Mouse (Mus musculus) myocyte (in vitro differentiated cells): ENCODE measurements around the gene Bpifb2. TPM values are rescaled to one million over a fixed set of nuclear protein-coding genes. Genes with fewer than 3 reads are reported as not detected.

ENCODE experiments used
- H3K27me3 ChIP-seq: one replicate; pipeline ENCODE4 v1.6.1; 2011; ENCODE audit not compliant: control insufficient read depth, insufficient read depth, insufficient read length
- H3K36me3 ChIP-seq: one replicate; pipeline ENCODE4 v1.6.1; 2011; ENCODE audit not compliant: control insufficient read depth, insufficient read depth
- H3K4me2 ChIP-seq: one replicate; pipeline ENCODE4 v1.6.1; 2011; ENCODE audit warnings: low read depth, control low read depth
- H3K4me3 ChIP-seq: one replicate; pipeline ENCODE4 v1.5.1; 2011; ENCODE audit warnings: mild to moderate bottlenecking, control low read depth, moderate library complexity
- H3K79me2 ChIP-seq: one replicate; pipeline ENCODE4 v1.6.1; 2011; ENCODE audit not compliant: control insufficient read depth, insufficient read depth
- H3ac ChIP-seq: one replicate; pipeline ENCODE4 v1.6.1; 2011; ENCODE audit not compliant: control insufficient read depth, insufficient read length
- CEBPB ChIP-seq: IDR thresholded peaks from 2 replicates; pipeline ENCODE4 v1.6.1; 2011; ENCODE audit warnings: mild to moderate bottlenecking, moderate library complexity; ENCODE audit not compliant: poor library complexity, insufficient read depth, severe bottlenecking
- E2F4 ChIP-seq: IDR thresholded peaks from one replicate; pipeline ENCODE4 v1.6.1; 2011; ENCODE audit warnings: mild to moderate bottlenecking, control low read depth, moderate library complexity; ENCODE audit not compliant: insufficient read depth
- MAX ChIP-seq: IDR thresholded peaks from one replicate; pipeline ENCODE4 v1.6.1; 2011; ENCODE audit warnings: low read depth, mild to moderate bottlenecking, control low read depth
- MYOD1 ChIP-seq, 3 experiments: IDR thresholded peaks; one replicate each; pipeline ENCODE4 v1.6.1; 2011; ENCODE audit warnings: control low read depth in 2 of 3, low read depth in 2 of 3, mild to moderate bottlenecking in 2 of 3, moderate library complexity in 1 of 3; ENCODE audit not compliant: insufficient read length in 2 of 3, control insufficient read depth in 1 of 3
- MYOG ChIP-seq, 3 experiments: IDR thresholded peaks; one replicate each; pipeline ENCODE4 v1.6.1; 2011; ENCODE audit warnings: control low read depth in 2 of 3, low read depth in 2 of 3, mild to moderate bottlenecking in 2 of 3; ENCODE audit not compliant: insufficient read length in 2 of 3, control insufficient read depth in 1 of 3, insufficient read depth in 1 of 3
- POLR2A ChIP-seq: IDR thresholded peaks from one replicate; pipeline ENCODE4 v1.6.1; 2011; ENCODE audit warnings: low read depth, mild to moderate bottlenecking, control low read depth, moderate library complexity; ENCODE audit not compliant: insufficient read length
- POLR2AphosphoS2 ChIP-seq: IDR thresholded peaks from one replicate; pipeline ENCODE4 v1.6.1; 2011; ENCODE audit warnings: low read depth, control low read depth; ENCODE audit not compliant: insufficient read length
- REST ChIP-seq: IDR thresholded peaks from one replicate; pipeline ENCODE4 v1.6.1; 2011; ENCODE audit warnings: mild to moderate bottlenecking, control low read depth, moderate library complexity; ENCODE audit not compliant: insufficient read depth, insufficient read length
- SRF ChIP-seq: IDR thresholded peaks from one replicate; pipeline ENCODE4 v1.6.1; 2011; ENCODE audit warnings: low read depth; ENCODE audit not compliant: control insufficient read depth, insufficient read length
- TCF12 ChIP-seq: IDR thresholded peaks from one replicate; pipeline ENCODE4 v1.6.1; 2011; ENCODE audit warnings: mild to moderate bottlenecking, control low read depth; ENCODE audit not compliant: poor library complexity, insufficient read depth, severe bottlenecking
- TCF3 ChIP-seq: IDR thresholded peaks from one replicate; pipeline ENCODE4 v1.6.1; 2011; ENCODE audit warnings: low read depth, control low read depth; ENCODE audit not compliant: insufficient read length
- USF1 ChIP-seq: IDR thresholded peaks from one replicate; pipeline ENCODE4 v1.6.1; 2011; ENCODE audit warnings: low read depth, mild to moderate bottlenecking, control low read depth, moderate library complexity
- polyA plus RNA-seq: library from polyadenylated mRNA; unstranded; fragments of >200 nt; fragmentation: generic; extraction: Trizol; gene quantifications from one replicate; pipeline ENCODE4 v1.2.1, GENCODE M21; 2012; ENCODE audit warnings: missing spikeins

Bpifb2 gene
- polyA plus RNA-seq, 1 experiment: not detected

GRCm38 (mm10) chr2:153900088-153900487 lies 25.2 kb downstream of the Bpifb2 start, which contains the start of gene Bpifb6:
TSS of gene Bpifb6 (plus strand) at chr2:153900388.
- Histone ChIP-seq H3K27me3 (no peaks in the 10 kb centered on the region), H3K4me2 (no peak within 1 kb of the TSS), H3K4me3 (no peak within 1 kb of the TSS), H3K36me3 (no peaks in the 10 kb centered on the region), H3K79me2 (no peaks in the 10 kb centered on the region), H3ac (no peak within 1 kb of the TSS)
- no peak for TF ChIP-seq MYOD1 (IDR thresholded peaks at IDR 0.05; ENCODE audit: control insufficient read depth in 1 of 3, insufficient read length in 2 of 3, low read depth in 2 of 3)
- TF ChIP-seq POLR2AphosphoS2: no peak
- TF ChIP-seq MYOG (IDR thresholded peaks at IDR 0.05; ENCODE audit: control insufficient read depth in 1 of 3, insufficient read depth in 1 of 3, insufficient read length in 2 of 3, low read depth in 2 of 3): no peak
- TF ChIP-seq TCF12: no peak
- TF ChIP-seq POLR2A: no peak
- no peak for TF ChIP-seq E2F4
- no peak for TF ChIP-seq CEBPB
- no peak for TF ChIP-seq TCF3
- no peak for TF ChIP-seq REST

GRCm38 (mm10) chr2:153902726-153903125 lies 27.9 kb downstream of the Bpifb2 start:
- Histone ChIP-seq H3K4me2 (no peak overlapping the region), H3K36me3 (no peaks in the 10 kb centered on the region), H3K79me2 (no peaks in the 10 kb centered on the region), H3K4me3 (no peak overlapping the region), H3ac (no peak overlapping the region), H3K27me3 (no peaks in the 10 kb centered on the region)
- no peak for TF ChIP-seq E2F4
- TF ChIP-seq TCF3: no peak
- no peak for TF ChIP-seq POLR2A
- TF ChIP-seq MYOD1 (IDR thresholded peaks at IDR 0.05; ENCODE audit: control insufficient read depth in 1 of 3, insufficient read length in 2 of 3, low read depth in 2 of 3): no peak
- no peak for TF ChIP-seq REST
- TF ChIP-seq MAX: no peak
- TF ChIP-seq TCF12: no peak
- TF ChIP-seq SRF: no peak
- TF ChIP-seq USF1: no peak
- no peak for TF ChIP-seq MYOG (IDR thresholded peaks at IDR 0.05; ENCODE audit: control insufficient read depth in 1 of 3, insufficient read depth in 1 of 3, insufficient read length in 2 of 3, low read depth in 2 of 3)
- no peak for TF ChIP-seq POLR2AphosphoS2
- no peak for TF ChIP-seq CEBPB

GRCm38 (mm10) chr2:153906626-153907025 lies 31.8 kb downstream of the Bpifb2 start:
- no peak overlapping the region for H3ac ChIP-seq
- no peak overlapping the region for H3K4me2 ChIP-seq
- no peaks in the 10 kb centered on the region for H3K79me2 ChIP-seq
- no peak overlapping the region for H3K4me3 ChIP-seq
- H3K36me3 ChIP-seq: no peaks in the 10 kb centered on the region
- H3K27me3 ChIP-seq: no peaks in the 10 kb centered on the region
- TF ChIP-seq POLR2A (no peak), REST (no peak), USF1 (no peak), SRF (no peak), TCF3 (no peak), TCF12 (no peak), MAX (no peak), MYOG (IDR thresholded peaks at IDR 0.05; ENCODE audit: control insufficient read depth in 1 of 3, insufficient read depth in 1 of 3, insufficient read length in 2 of 3, low read depth in 2 of 3) (no peak), E2F4 (no peak)

- no peaks in the 10 kb centered on the region for H3K79me2 ChIP-seq
Observed at GRCm38 (mm10) chr2:153914151-153914550, 39.3 kb downstream of the Bpifb2 start.

GRCm38 (mm10) chr2:153917930-153918329 lies 43.1 kb downstream of the Bpifb2 start, which contains the start of gene Bpifb3:
TSS of gene Bpifb3 (plus strand) at chr2:153918230.
- H3K4me2 ChIP-seq: no peak within 1 kb of the TSS
- no peaks in the 10 kb centered on the region for H3K36me3 ChIP-seq
- H3K27me3 ChIP-seq: no peaks in the 10 kb centered on the region
- no peak within 1 kb of the TSS for H3ac ChIP-seq
- no peak within 1 kb of the TSS for H3K4me3 ChIP-seq
- H3K79me2 ChIP-seq: no peaks in the 10 kb centered on the region
- TF ChIP-seq MAX (no peak), CEBPB (no peak), REST (no peak), SRF (no peak), TCF12 (no peak), MYOD1 (IDR thresholded peaks at IDR 0.05; ENCODE audit: control insufficient read depth in 1 of 3, insufficient read length in 2 of 3, low read depth in 2 of 3) (no peak), TCF3 (no peak), USF1 (no peak), POLR2AphosphoS2 (no peak), POLR2A (no peak)

More at GRCm38 (mm10) chr2:153914151-153914550, 39.3 kb downstream of the Bpifb2 start:
- H3K4me3 ChIP-seq: no peak overlapping the region
- no peak overlapping the region for H3K4me2 ChIP-seq
- TF ChIP-seq CEBPB (no peak), POLR2A (no peak), USF1 (no peak), REST (no peak), POLR2AphosphoS2 (no peak), MYOD1 (IDR thresholded peaks at IDR 0.05; ENCODE audit: control insufficient read depth in 1 of 3, insufficient read length in 2 of 3, low read depth in 2 of 3) (no peak), MYOG (IDR thresholded peaks at IDR 0.05; ENCODE audit: control insufficient read depth in 1 of 3, insufficient read depth in 1 of 3, insufficient read length in 2 of 3, low read depth in 2 of 3) (no peak), TCF3 (no peak), TCF12 (no peak)
- H3K36me3 ChIP-seq: no peaks in the 10 kb centered on the region
- no peaks in the 10 kb centered on the region for H3K27me3 ChIP-seq
- no peak overlapping the region for H3ac ChIP-seq
